Mouse (Mus musculus) WW6 (cell line): Measurements from ENCODE around the gene Stambpl1.

Source experiments
- DNase-seq: peaks from one replicate; pipeline ENCODE4 v3.0.0-alpha.2; 2013; ENCODE audit warnings: low read depth, low spot score

The Stambpl1 gene

GRCm38 (mm10) chr19:34192008-34192963 lies at the start of gene Stambpl1:
Gene Stambpl1, plus strand, starts transcription at chr19:34192229.
- DNase-seq: no peak

- no peak for DNase-seq
Measured at GRCm38 (mm10) chr19:34148421-34148820, 43.6 kb upstream of the Stambpl1 start.

GRCm38 (mm10) chr19:34151909-34152308 lies 40.1 kb upstream of the Stambpl1 start:
- DNase-seq: no peak

GRCm38 (mm10) chr19:34153263-34154144 lies 38.5 kb upstream of the Stambpl1 start:
- no peak for DNase-seq

DNA sequence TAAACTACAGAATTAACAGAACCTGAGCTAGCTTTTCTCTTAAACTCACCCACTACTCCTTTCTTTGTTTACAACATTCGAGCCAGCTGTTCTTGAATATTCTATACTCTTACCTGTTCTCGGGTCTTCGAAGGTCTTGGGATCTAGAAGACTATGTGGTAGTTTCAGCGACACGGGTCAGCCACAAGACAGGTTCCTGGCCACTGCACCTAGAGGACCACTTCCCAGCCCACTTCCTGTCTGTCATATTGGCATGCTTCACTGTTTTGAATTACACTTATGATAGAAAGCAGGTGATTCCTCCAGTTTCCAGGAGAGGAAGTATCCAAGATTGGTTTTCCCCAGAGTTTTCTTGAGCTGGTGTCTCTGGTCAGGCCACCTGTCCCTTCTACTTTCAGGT lies 29.3 kb upstream of the Stambpl1 start:
- no peak for DNase-seq

DNA sequence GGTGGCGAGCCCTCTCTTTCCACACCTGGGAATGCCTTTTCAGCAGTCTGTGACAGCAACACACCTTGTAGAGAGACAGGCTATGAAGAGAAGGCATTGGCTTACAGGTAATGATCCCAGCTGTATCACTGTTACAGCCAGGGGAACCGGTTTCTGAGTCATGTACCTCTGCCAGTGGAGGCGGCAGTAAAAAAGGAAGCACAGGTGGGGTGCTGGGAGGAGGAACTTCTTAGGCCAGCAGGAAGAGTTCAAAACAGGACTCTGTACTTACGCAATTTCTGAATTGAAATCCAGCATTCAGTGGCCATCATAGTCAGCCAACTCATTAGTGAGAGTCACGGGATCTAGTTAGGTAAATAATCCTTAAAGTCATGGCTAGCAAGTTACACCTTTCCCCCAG lies 26.1 kb upstream of the Stambpl1 start, which contains the start of gene Ankrd22:
Ankrd22 (minus strand) TSS at position 163 of the 400 bp plus-strand sequence.
- DNase-seq: no peak

DNA sequence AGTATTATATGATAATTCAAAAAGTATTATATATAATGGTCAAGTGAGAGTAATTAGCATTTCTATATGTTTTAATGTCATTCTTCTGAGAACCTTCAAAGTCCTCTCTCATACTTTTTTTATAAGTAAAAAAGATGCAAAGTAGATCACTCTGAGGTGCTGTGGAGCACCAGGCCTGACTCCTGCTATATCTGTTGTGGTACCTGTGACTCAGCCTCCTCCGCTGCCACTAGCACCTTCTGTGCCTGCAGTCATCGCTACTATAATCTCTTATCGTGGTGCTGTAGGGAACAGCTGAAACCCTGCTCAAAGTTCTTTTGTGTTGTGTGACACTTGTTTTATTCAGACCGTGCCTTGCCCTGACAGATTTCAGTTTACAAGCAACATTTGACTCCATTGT lies 25.6 kb upstream of the Stambpl1 start:
- no peak for DNase-seq

DNA sequence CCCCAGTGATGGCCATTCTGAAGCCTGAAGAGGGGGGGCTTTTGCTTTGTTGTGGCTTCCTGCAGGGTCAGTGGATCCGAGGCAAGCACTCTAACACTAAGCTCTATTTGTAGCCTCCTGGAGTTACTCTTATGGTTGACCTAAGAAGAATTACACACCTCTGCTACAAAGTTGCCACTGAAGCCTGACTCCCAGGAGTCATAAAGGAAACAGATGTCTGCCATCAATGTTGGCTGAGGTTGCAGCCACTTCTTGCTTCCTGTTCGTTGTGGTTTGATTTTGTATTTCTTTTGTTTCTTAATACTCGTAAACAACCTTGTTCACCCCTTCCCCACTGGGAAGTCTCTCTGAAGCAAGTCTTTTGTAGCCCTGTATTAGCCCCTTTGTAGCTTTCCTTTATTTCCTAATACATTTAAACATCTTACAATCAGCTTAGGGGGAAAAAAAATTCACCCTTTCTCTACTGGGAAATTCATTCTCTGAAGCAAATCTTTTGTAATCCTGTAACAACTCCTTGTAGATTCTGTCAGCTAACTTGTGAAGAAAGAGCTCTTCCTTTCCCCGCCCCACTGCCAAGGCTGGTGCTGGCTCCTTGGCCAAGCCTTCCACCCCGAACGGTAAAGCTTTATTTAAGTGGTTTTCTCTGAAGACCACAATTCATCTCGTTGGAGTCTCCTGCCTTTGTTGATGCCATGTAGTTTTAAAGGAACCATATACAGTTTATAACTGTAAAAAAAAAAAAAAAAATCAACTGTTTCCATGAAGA lies 23.9 kb upstream of the Stambpl1 start:
- DNase-seq: no peak

GRCm38 (mm10) chr19:34169121-34169520 lies 22.9 kb upstream of the Stambpl1 start:
- no peak for DNase-seq

- no peak for DNase-seq
Measured at GRCm38 (mm10) chr19:34171167-34171566, 20.9 kb upstream of the Stambpl1 start.

DNA sequence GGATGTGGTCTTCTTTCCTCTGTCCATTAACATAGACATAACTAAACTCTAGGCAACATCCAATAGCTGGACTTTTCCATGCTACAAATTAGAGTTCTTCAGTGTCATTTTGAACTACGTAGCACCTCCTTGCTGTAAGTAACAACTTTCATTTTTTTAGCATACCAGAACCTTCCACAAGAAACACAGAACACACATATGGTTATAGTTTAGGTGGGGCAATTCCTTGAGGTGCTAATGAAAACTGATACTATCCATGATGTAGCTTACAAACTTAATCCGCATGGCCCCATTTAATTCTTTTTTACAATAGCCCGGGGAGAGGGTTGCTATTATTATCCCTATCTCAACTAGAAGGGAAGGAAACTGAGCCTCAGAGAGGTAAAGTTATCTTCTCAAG lies 18.0 kb upstream of the Stambpl1 start:
- no peak for DNase-seq

DNA sequence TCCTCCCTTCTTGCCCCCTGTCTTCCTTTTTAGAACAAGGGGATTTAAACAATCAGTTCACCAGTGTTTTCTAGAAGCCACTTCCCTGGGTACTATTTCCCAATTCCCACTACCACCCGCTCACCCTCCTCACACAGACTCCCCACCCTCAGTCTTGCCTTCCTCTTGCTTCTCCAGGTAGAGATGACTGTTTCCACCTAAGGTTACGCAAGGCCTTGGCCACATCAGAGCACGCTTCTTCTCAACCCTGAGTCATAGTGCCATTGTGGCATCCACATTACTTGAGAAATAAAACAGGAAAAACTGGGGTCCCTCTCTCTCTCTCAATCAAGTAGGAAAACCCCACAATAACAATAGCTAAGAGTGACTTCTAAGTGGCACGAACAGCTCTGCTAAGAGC lies 12.9 kb upstream of the Stambpl1 start:
- no peak for DNase-seq

GRCm38 (mm10) chr19:34180316-34180715 lies 11.7 kb upstream of the Stambpl1 start:
- DNase-seq: no peak

DNA sequence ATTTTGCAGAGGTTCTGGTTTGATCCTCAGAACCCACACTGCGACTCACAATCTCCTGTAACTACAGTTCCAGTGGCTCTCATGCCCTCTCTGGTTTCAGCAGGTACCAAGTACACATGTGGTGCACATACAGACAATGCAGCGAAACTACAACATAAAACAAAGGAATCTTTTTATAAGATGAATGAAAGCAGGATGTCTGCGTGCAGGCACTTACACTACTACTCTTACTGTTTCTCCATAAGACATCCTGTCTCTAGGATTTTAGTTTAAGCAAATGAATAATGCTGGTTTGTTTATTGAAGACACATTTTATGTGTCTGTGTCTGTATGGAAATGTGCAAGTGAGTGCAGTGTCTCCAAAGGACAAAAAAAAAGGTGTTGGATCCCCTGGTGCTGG lies 10.8 kb upstream of the Stambpl1 start:
- DNase-seq: no peak

GRCm38 (mm10) chr19:34182490-34182889 lies 9.5 kb upstream of the Stambpl1 start:
- DNase-seq: no peak

- no peak for DNase-seq
Measured at GRCm38 (mm10) chr19:34186845-34187244, 5.2 kb upstream of the Stambpl1 start.

DNA sequence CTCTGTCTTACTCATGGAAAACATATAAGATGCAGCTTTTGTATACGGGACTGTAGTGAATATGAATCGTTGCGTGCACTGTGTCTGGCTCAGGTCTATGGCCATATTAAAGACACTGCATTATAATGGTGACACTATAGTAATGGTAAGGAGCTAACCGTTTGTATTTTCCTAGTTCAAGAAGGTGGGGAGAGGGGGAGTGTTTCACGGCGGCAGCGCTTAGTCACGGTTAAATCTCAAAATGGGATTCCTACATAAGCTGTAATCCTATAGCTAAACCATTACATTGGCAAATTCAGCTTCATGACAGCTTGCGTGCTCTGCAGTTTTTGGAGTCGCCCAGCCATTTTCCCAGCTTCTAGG lies 403 bp upstream of the Stambpl1 start:
- DNase-seq: no peak

- DNase-seq: no peak
Measured at GRCm38 (mm10) chr19:34193149-34193548, 1.1 kb downstream of the Stambpl1 start.

GRCm38 (mm10) chr19:34193683-34194082 lies 1.7 kb downstream of the Stambpl1 start:
- DNase-seq: no peak

DNA sequence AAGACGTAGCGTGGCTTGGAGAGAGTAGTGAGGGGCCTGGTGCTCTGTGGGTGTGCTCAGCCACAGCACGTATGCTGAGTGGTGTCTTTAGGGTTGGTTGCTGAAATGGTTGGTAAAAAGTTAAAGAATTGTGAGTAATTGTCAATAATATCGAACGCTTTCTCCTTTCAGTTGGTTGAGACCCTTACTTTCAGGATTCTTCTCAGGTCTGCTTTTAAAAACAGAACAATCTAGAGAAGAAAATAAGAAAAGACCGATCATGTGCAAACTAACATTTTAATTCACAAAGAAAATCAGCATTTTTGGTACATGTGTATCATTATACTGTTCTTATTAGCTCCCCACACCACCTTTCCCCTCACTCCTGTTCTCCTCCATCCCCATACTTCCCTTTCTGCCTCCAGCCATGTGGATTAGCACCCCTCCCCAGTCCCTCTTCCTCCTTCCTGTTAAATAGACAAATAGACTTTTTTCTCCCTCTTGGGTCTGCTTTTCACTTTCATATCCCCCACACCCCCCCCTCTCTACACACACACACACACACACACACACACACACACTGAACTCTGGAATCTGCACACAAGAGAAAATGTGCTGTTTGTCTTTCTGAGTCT lies 2.2 kb downstream of the Stambpl1 start:
- DNase-seq: no peak

DNA sequence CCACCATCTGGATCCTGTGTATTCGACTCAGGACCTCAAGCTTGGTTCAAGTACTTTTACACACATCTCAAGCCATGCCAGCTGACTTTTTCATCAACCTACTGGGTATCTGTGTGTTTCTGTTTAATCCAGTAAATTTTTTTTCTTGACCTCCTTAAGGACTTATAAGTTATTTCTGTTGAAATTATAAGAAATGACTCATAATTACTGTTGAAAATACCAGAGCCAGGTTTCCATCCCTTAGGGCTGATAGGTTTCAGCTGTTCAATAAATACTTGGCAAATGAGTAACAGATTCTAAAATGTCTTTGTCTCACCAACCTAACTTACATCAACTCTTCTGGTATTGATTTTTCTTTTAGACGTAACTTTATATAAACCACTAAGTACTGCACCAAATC lies 3.0 kb downstream of the Stambpl1 start:
- DNase-seq: no peak
